Comparison of ENCODE assay signal across 8 mouse cellular contexts in genomic region chr1:170996753-170997152, GRCm38 (mm10). TPM values are rescaled to one million over a fixed set of nuclear protein-coding genes. Genes with fewer than 3 reads are reported as not detected.
DNase-seq lines count a peak whose midpoint lies in the region; ATAC-seq lines count a peak whose summit lies in the region.

No protein-coding gene starts in this region.

- H3K9me3 ChIP-seq in hindbrain, embryonic 12.5 days (replicated peaks) = no peaks in the 10 kb centered on the region
- no peaks in the 10 kb centered on the region for H3K9me3 ChIP-seq in neural tube, embryonic 12.5 days

- DNase-seq in layer of hippocampus, adult 11-12 months (ENCODE audit: low spot score) = peak; percentile 78
- DNase-seq in layer of hippocampus, adult 9-10 months (ENCODE audit: low spot score) = no peak
- DNase-seq in adrenal gland, adult (ENCODE audit: inconsistent age in 2 of 2, low spot score in 1 of 2) = peak; percentile 72 to 91
- DNase-seq in embryo, embryonic 10.5 days (ENCODE audit: low spot score) = peak; percentile 79
- DNase-seq in left cerebral cortex, postnatal 36 days (ENCODE audit: low spot score in 2 of 2) = peak; percentile 46
- DNase-seq in thymus, postnatal 25 days = peak; percentile 55

- no peak overlapping the region for H3K9ac ChIP-seq in hindbrain, embryonic 12.5 days
- no peak overlapping the region for H3K9ac ChIP-seq in neural tube, embryonic 12.5 days

- intact Hi-C loops in left cerebral cortex, postnatal 36 days (cut with DNase I) = no loop called here

- H3K4me3 ChIP-seq in hindbrain, embryonic 12.5 days = no peak overlapping the region
- H3K4me3 ChIP-seq in neural tube, embryonic 12.5 days = no peak overlapping the region

- no peaks in the 10 kb centered on the region; the same call in 1 of the 2 replicates for H3K27me3 ChIP-seq in hindbrain, embryonic 12.5 days
- no peaks in the 10 kb centered on the region; the same call in 1 of the 2 replicates for H3K27me3 ChIP-seq in neural tube, embryonic 12.5 days (replicated peaks)

- WGBS in hindbrain, embryonic 12.5 days = 54% methylated on average over 3 of the region's 3 CpGs
- WGBS in neural tube, embryonic 12.5 days = 52% methylated on average over 3 of the region's 3 CpGs

- no peak overlapping the region for H3K27ac ChIP-seq in hindbrain, embryonic 12.5 days
- no peak overlapping the region for H3K27ac ChIP-seq in neural tube, embryonic 12.5 days

- H3K36me3 ChIP-seq in hindbrain, embryonic 12.5 days = no peaks in the 10 kb centered on the region
- no peaks in the 10 kb centered on the region for H3K36me3 ChIP-seq in neural tube, embryonic 12.5 days

- H3K4me2 ChIP-seq in hindbrain, embryonic 12.5 days (replicated peaks) = no peak overlapping the region
- no peak overlapping the region for H3K4me2 ChIP-seq in neural tube, embryonic 12.5 days (replicated peaks)

- peak; percentile 38; the same call in 1 of the 2 replicates for ATAC-seq in hindbrain, embryonic 12.5 days (ENCODE audit: low FRiP score)
- ATAC-seq in neural tube, embryonic 12.5 days (ENCODE audit: low FRiP score, low read depth) = peak; percentile 33; the same call in 1 of the 2 replicates

- no peaks in the 10 kb centered on the region for H3K4me1 ChIP-seq in hindbrain, embryonic 12.5 days
- H3K4me1 ChIP-seq in neural tube, embryonic 12.5 days = no peaks in the 10 kb centered on the region

RNA-seq across cellular contexts. Expression of gene Fcgr2b, which starts 20.4 kb away (rescaled TPM):
- 0.43 and 0.49 TPM in 2 replicates for polyA plus RNA-seq in hindbrain, embryonic 12.5 days (2016; fragmentation: Nextera tagmentation; extraction: Ambion mirVana)
- total RNA-seq in left cerebral cortex, postnatal 36 days (2021) = 1 to 10 TPM; 5.5 to 5.8 TPM
- 0.24 TPM in 1 of 2 replicates, not detected in the other for polyA plus RNA-seq in neural tube, embryonic 12.5 days (2016; fragmentation: Nextera tagmentation; extraction: Ambion mirVana)

RNA-seq across cellular contexts. Expression of gene Fcgr4, which starts 22.0 kb away (rescaled TPM):
- polyA plus RNA-seq in hindbrain, embryonic 12.5 days (2016; fragmentation: Nextera tagmentation; extraction: Ambion mirVana) = 0.25 and 0.45 TPM in 2 replicates
- not detected for total RNA-seq in left cerebral cortex, postnatal 36 days (2021)
- polyA plus RNA-seq in neural tube, embryonic 12.5 days (2016; fragmentation: Nextera tagmentation; extraction: Ambion mirVana) = 0.20 and 0.22 TPM in 2 replicates
